9 mouse cellular contexts compared by ENCODE assay signal in genomic region chr15:27993528-27993927, GRCm38 (mm10).
"Had no signal": no experiment of that assay in that cellular context is flagged by ENCODE, and none has a peak within 500 bp of the region (broad histone marks: within the 10 kb centered on the region; RNA-seq: fewer than 3 reads in every experiment).

No protein-coding gene starts in this region.

- H3K9ac ChIP-seq: limb, embryonic 12.5 days; liver, embryonic 14.5 days; midbrain, embryonic 13.5 days had no signal

- ATAC-seq: lung, postnatal 0 days; midbrain, embryonic 13.5 days had no signal

- DNase-seq: liver; lung, adult 2 months; lung, postnatal 36 days; thymus, postnatal 4 days had no signal

- H3K4me2 ChIP-seq: limb, embryonic 12.5 days; midbrain, embryonic 13.5 days had no signal

- H3K4me3 ChIP-seq: layer of hippocampus, adult 2 months; limb, embryonic 12.5 days; midbrain, embryonic 13.5 days had no signal

- H3K27ac ChIP-seq: layer of hippocampus, adult 2 months; limb, embryonic 12.5 days; liver, embryonic 14.5 days; midbrain, embryonic 13.5 days had no signal

- H3K27me3 ChIP-seq: limb, embryonic 12.5 days; midbrain, embryonic 13.5 days had no signal

- H3K9me3 ChIP-seq: limb, embryonic 12.5 days; midbrain, embryonic 13.5 days had no signal
